Mouse (Mus musculus) neural tube, embryonic 13.5 days (tissue): ENCODE results near the gene Lin7b. TPM values are rescaled to one million over a fixed set of nuclear protein-coding genes. Genes with fewer than 3 reads are reported as not detected.

Experiments
- ATAC-seq: fragments of 200-750 bp; cut with Nextera tagmentation; 2 replicates; pipeline ENCODE4 v1.8.0; 2017; ENCODE audit warnings: low read depth, mild to moderate bottlenecking, moderate TSS enrichment, moderate library complexity
- H3K27ac ChIP-seq: fragments of 300-500 bp; sonication (generic); replicated peaks from 2 replicates; pipeline ENCODE4 v1.5.1; 2015; ENCODE audit warnings: moderate library complexity, mild to moderate bottlenecking, inconsistent platforms
- H3K27me3 ChIP-seq: fragments of 300-500 bp; sonication (generic); 2 replicates; pipeline ENCODE4 v1.6.1; 2015; ENCODE audit warnings: mild to moderate bottlenecking, inconsistent platforms
- H3K36me3 ChIP-seq: fragments of 300-500 bp; sonication (generic); 2 replicates; pipeline ENCODE4 v1.6.1; 2015; ENCODE audit warnings: mild to moderate bottlenecking, inconsistent platforms
- H3K4me1 ChIP-seq: fragments of 300-500 bp; sonication (generic); replicated peaks from 2 replicates; pipeline ENCODE4 v1.6.1; 2015; ENCODE audit warnings: inconsistent platforms
- H3K4me2 ChIP-seq: fragments of 300-500 bp; sonication (generic); 2 replicates; pipeline ENCODE4 v1.6.1; 2015; ENCODE audit warnings: inconsistent platforms, mild to moderate bottlenecking, moderate library complexity
- H3K4me3 ChIP-seq: fragments of 300-500 bp; sonication (generic); 2 replicates; pipeline ENCODE4 v1.5.1; 2015; ENCODE audit warnings: mild to moderate bottlenecking, inconsistent platforms
- H3K9ac ChIP-seq: fragments of 300-500 bp; sonication (generic); 2 replicates; pipeline ENCODE4 v1.6.1; 2015; ENCODE audit warnings: moderate library complexity, mild to moderate bottlenecking, inconsistent platforms
- H3K9me3 ChIP-seq: fragments of 300-500 bp; sonication (generic); 2 replicates; pipeline ENCODE4 v1.6.1; 2016; ENCODE audit warnings: inconsistent platforms
- WGBS: fragments of 180-500 bp; shearing (Covaris S2); methylation state at CpG from one replicate; pipeline ENCODE4 v1.1.7; 2015; 5-methylcytosine and 5-hydroxymethylcytosine counted together
- polyA plus RNA-seq: library from polyadenylated mRNA; unstranded; fragments of >200 nt; fragmentation: Nextera tagmentation; extraction: Ambion mirVana; gene quantifications from 2 replicates; pipeline ENCODE4 v1.2.1, GENCODE M21; 2015

The Lin7b gene
- polyA plus RNA-seq, 1 experiment from 2014 or later: 11.1 TPM

GRCm38 (mm10) chr7:45323069-45323468, 47.3 kb downstream of the Lin7b start:
- H3K4me3 ChIP-seq: no peak overlapping the region
- H3K27ac ChIP-seq: no peak overlapping the region
- no peak overlapping the region for H3K9ac ChIP-seq
- H3K9me3 ChIP-seq: no peaks in the 10 kb centered on the region
- ATAC-seq: no peak
- H3K4me1 ChIP-seq: no peaks in the 10 kb centered on the region
- no peaks in the 10 kb centered on the region for H3K27me3 ChIP-seq
- H3K4me2 ChIP-seq: no peak overlapping the region
- 35% methylated on average over 5 of the region's 5 CpGs for WGBS
- 0 out of 2 replicates have a peak, but pooled peaks cover 4% of the 10 kb centered on the region for H3K36me3 ChIP-seq

- H3K4me3 ChIP-seq: no peak overlapping the region
Measured at GRCm38 (mm10) chr7:45322245-45322644, 48.1 kb downstream of the Lin7b start.

More at GRCm38 (mm10) chr7:45322245-45322644, 48.1 kb downstream of the Lin7b start:
- H3K4me1 ChIP-seq: no peaks in the 10 kb centered on the region
- no peaks in the 10 kb centered on the region for H3K27me3 ChIP-seq
- H3K9me3 ChIP-seq: no peaks in the 10 kb centered on the region
- no peak overlapping the region for H3K4me2 ChIP-seq
- 0 out of 2 replicates have a peak, but pooled peaks cover 4% of the 10 kb centered on the region for H3K36me3 ChIP-seq
- WGBS: 89% methylated on average over 4 of the region's 4 CpGs
- H3K9ac ChIP-seq: no peak overlapping the region
- no peak overlapping the region for H3K27ac ChIP-seq
- ATAC-seq: no peak

Other genes with a start within 250 kb of the Lin7b start
- 920 and 971 TPM in 2 replicates for gene Rps11, start 246.1 kb downstream of the Lin7b start, polyA plus RNA-seq
- 746 and 820 TPM in 2 replicates for gene Rpl13a, start 241.8 kb downstream of the Lin7b start, polyA plus RNA-seq
- 0.53 TPM in 1 of 2 replicates, not detected in the other for gene Gm45713, start 234.4 kb downstream of the Lin7b start, polyA plus RNA-seq
- 1.3 and 1.5 TPM in 2 replicates for gene Flt3l, start 234.2 kb downstream of the Lin7b start, polyA plus RNA-seq
- 79.9 and 91.9 TPM in 2 replicates for gene Pih1d1, start 216.3 kb downstream of the Lin7b start, polyA plus RNA-seq
- 19.0 and 19.6 TPM in 2 replicates for gene Aldh16a1, start 216.0 kb downstream of the Lin7b start, polyA plus RNA-seq
- 0.78 and 0.83 TPM in 2 replicates for gene Slc17a7, start 206.6 kb downstream of the Lin7b start, polyA plus RNA-seq
- not detected in 2 replicates for gene Gfy, start 191.0 kb downstream of the Lin7b start, polyA plus RNA-seq
- gene Pth2, start 189.6 kb downstream of the Lin7b start, polyA plus RNA-seq: not detected in 2 replicates
- 0.29 and 0.45 TPM in 2 replicates for gene Ccdc155, start 165.7 kb downstream of the Lin7b start, polyA plus RNA-seq
- gene Dkkl1, start 158.4 kb downstream of the Lin7b start, polyA plus RNA-seq: 14.6 and 19.8 TPM in 2 replicates
- gene Tead2, start 154.8 kb downstream of the Lin7b start, polyA plus RNA-seq: 65.9 and 85.5 TPM in 2 replicates
- gene Cd37, start 131.5 kb downstream of the Lin7b start, polyA plus RNA-seq: 1.5 and 1.8 TPM in 2 replicates
- gene Slc6a16, start 129.5 kb downstream of the Lin7b start, polyA plus RNA-seq: 0.18 and 0.27 TPM in 2 replicates
- gene Slc6a21, start 93.1 kb downstream of the Lin7b start, polyA plus RNA-seq: not detected in 2 replicates
- 7.1 and 7.2 TPM in 2 replicates for gene Trpm4, start 36.8 kb downstream of the Lin7b start, polyA plus RNA-seq
- 0.55 and 0.74 TPM in 2 replicates for gene Hrc, start 35.3 kb downstream of the Lin7b start, polyA plus RNA-seq
- gene Ppfia3, start 3.6 kb downstream of the Lin7b start, polyA plus RNA-seq: 18.4 and 20.3 TPM in 2 replicates
- gene Snrnp70, start 25.2 kb upstream of the Lin7b start, polyA plus RNA-seq: 186 and 225 TPM in 2 replicates
- not detected in 2 replicates for gene Kcna7, start 35.1 kb upstream of the Lin7b start, polyA plus RNA-seq
- not detected in 2 replicates for gene Ntf5, start 43.1 kb upstream of the Lin7b start, polyA plus RNA-seq
- gene Lhb, start 50.2 kb upstream of the Lin7b start, polyA plus RNA-seq: not detected in 2 replicates
- gene Gys1, start 64.3 kb upstream of the Lin7b start, polyA plus RNA-seq: 21.5 and 25.9 TPM in 2 replicates
- gene Ruvbl2, start 67.5 kb upstream of the Lin7b start, polyA plus RNA-seq: 89.7 and 111 TPM in 2 replicates
- 6,282 and 6,442 TPM in 2 replicates for gene Ftl1, start 89.3 kb upstream of the Lin7b start, polyA plus RNA-seq
- gene Bax, start 96.3 kb upstream of the Lin7b start, polyA plus RNA-seq: 184 and 237 TPM in 2 replicates
- gene Tulp2, start 111.3 kb upstream of the Lin7b start, polyA plus RNA-seq: 0.13 and 0.29 TPM in 2 replicates
- not detected in 2 replicates for gene Gm45808, start 116.2 kb upstream of the Lin7b start, polyA plus RNA-seq
- 3.2 and 3.4 TPM in 2 replicates for gene Dhdh, start 118.2 kb upstream of the Lin7b start, polyA plus RNA-seq
- gene Nucb1, start 139.8 kb upstream of the Lin7b start, polyA plus RNA-seq: 116 and 121 TPM in 2 replicates
- gene Ppp1r15a, start 155.7 kb upstream of the Lin7b start, polyA plus RNA-seq: 17.2 and 20.9 TPM in 2 replicates
- gene Plekha4, start 155.7 kb upstream of the Lin7b start, polyA plus RNA-seq: 4.1 and 7.9 TPM in 2 replicates
- gene Hsd17b14, start 184.3 kb upstream of the Lin7b start, polyA plus RNA-seq: 0.52 and 1.7 TPM in 2 replicates
- gene Bcat2, start 199.6 kb upstream of the Lin7b start, polyA plus RNA-seq: 24.0 and 24.1 TPM in 2 replicates
- not detected in 2 replicates for gene Fgf21, start 244.9 kb upstream of the Lin7b start, polyA plus RNA-seq
- gene Fut1, start 246.7 kb upstream of the Lin7b start, polyA plus RNA-seq: not detected in 2 replicates